Mouse (Mus musculus) forebrain, postnatal 0 days (tissue): Measurements from ENCODE around the gene Gm28845. TPM values are rescaled to one million over a fixed set of nuclear protein-coding genes. Genes with fewer than 3 reads are reported as not detected.
A peak's percentile ranks its signal among the peaks of the same experiment; 100 is the strongest.

Experiments
- ATAC-seq: fragments of 200-750 bp; cut with Nextera tagmentation; 2 replicates; pipeline ENCODE4 v1.8.0; 2017; ENCODE audit warnings: mild to moderate bottlenecking, moderate library complexity
- DNase-seq: peaks from one replicate; pipeline ENCODE4 v3.0.0-alpha.2; 2015
- H3K27ac ChIP-seq: fragments of 300-500 bp; sonication (generic); 2 replicates; pipeline ENCODE4 v1.5.1; 2014; ENCODE audit warnings: low read depth, mild to moderate bottlenecking, antibody characterized with exemption, low read length, moderate library complexity, mixed read lengths
- H3K27me3 ChIP-seq: fragments of 300-500 bp; sonication (generic); 2 replicates; pipeline ENCODE4 v1.6.1; 2014; ENCODE audit warnings: mild to moderate bottlenecking, low read length, mixed read lengths; ENCODE audit not compliant: insufficient read depth
- H3K36me3 ChIP-seq: fragments of 300-500 bp; sonication (generic); 2 replicates; pipeline ENCODE4 v1.6.1; 2014; ENCODE audit warnings: mild to moderate bottlenecking, moderate library complexity; ENCODE audit not compliant: insufficient read depth
- H3K4me1 ChIP-seq: fragments of 300-500 bp; sonication (generic); 2 replicates; pipeline ENCODE4 v1.6.1; 2014; ENCODE audit warnings: antibody characterized with exemption; ENCODE audit not compliant: insufficient read depth
- H3K4me2 ChIP-seq: fragments of 300-500 bp; sonication (generic); 2 replicates; pipeline ENCODE4 v1.6.1; 2014; ENCODE audit warnings: low read depth, mild to moderate bottlenecking, moderate library complexity
- H3K4me3 ChIP-seq: fragments of 300-500 bp; sonication (generic); 2 replicates; pipeline ENCODE4 v1.5.1; 2014; ENCODE audit warnings: low read depth, low read length, mixed read lengths
- H3K9ac ChIP-seq: fragments of 300-500 bp; sonication (generic); 2 replicates; pipeline ENCODE4 v1.6.1; 2014; ENCODE audit warnings: mild to moderate bottlenecking
- H3K9me3 ChIP-seq: fragments of 300-500 bp; sonication (generic); 2 replicates; pipeline ENCODE4 v1.6.1; 2016; ENCODE audit warnings: low read length
- CTCF ChIP-seq: sonication (generic); IDR thresholded peaks from 2 replicates; pipeline ENCODE4 v1.5.1; 2016; ENCODE audit warnings: antibody characterized with exemption, control low read depth, low read depth
- WGBS: fragments of 180-500 bp; shearing (Covaris S2); extraction: QIAGEN DNeasy Blood & Tissue Kit; methylation state at CpG from one replicate; pipeline ENCODE4 v1.1.7; 2014; 5-methylcytosine and 5-hydroxymethylcytosine counted together
- polyA plus RNA-seq: library from polyadenylated mRNA; unstranded; fragments of >200 nt; fragmentation: Nextera tagmentation; extraction: Ambion mirVana; gene quantifications from 2 replicates; pipeline ENCODE4 v1.2.1, GENCODE M21; 2015
- total RNA-seq: library from RNA; depleted of rRNA; stranded (reverse); fragments of >200 nt; gene quantifications from 2 replicates; pipeline ENCODE4 v1.2.3, GENCODE M21; 2014; rRNA removed

Gm28845 gene
- total RNA-seq (0.92 TPM in 1 of 2 replicates, not detected in the other), polyA plus RNA-seq (0.52 TPM in 1 of 2 replicates, not detected in the other)

GRCm38 (mm10) chr1:65119438-65119837, at the start of gene Gm28845:
Gm28845 (minus strand) TSS chr1:65119558.
- H3K9me3 ChIP-seq, result no peaks in the 10 kb centered on the region
- 91% methylated on average over 1 of the region's 1 CpGs for WGBS
- DNase-seq (no peak), ATAC-seq (no peak)
- no peak within 1 kb of the TSS for H3K4me2 ChIP-seq
- H3K36me3 ChIP-seq, result no peaks in the 10 kb centered on the region
- no peaks in the 10 kb centered on the region for H3K4me1 ChIP-seq
- no peak within 1 kb of the TSS for H3K27ac ChIP-seq
- no peaks in the 10 kb centered on the region for H3K27me3 ChIP-seq
- H3K9ac ChIP-seq, result no peak within 1 kb of the TSS
- no peak for TF ChIP-seq CTCF
- H3K4me3 ChIP-seq, result no peak within 1 kb of the TSS

GRCm38 (mm10) chr1:65167496-65167895, 48.1 kb upstream of the Gm28845 start:
- Histone ChIP-seq H3K27me3 (no peaks in the 10 kb centered on the region), H3K36me3 (peaks cover 79% of the 10 kb centered on the region), H3K4me2 (no peak overlapping the region), H3K4me3 (no peak overlapping the region), H3K9me3 (no peaks in the 10 kb centered on the region), H3K4me1 (0 out of 2 replicates have a peak, but pooled peaks cover 4% of the 10 kb centered on the region), H3K9ac (no peak overlapping the region), H3K27ac (no peak overlapping the region)
- TF ChIP-seq CTCF, result no peak
- DNase-seq, result no peak
- no peak for ATAC-seq
- 89% methylated on average over 1 of the region's 1 CpGs for WGBS

- no peak overlapping the region for H3K4me3 ChIP-seq
- peaks cover 83% of the 10 kb centered on the region for H3K36me3 ChIP-seq
- no peaks in the 10 kb centered on the region for H3K4me1 ChIP-seq
- DNase-seq (no peak), ATAC-seq (0 out of 2 replicates have a peak, but pooled peaks have one; percentile 32)
- peak; percentile 37 for TF ChIP-seq CTCF
- no peaks in the 10 kb centered on the region for H3K27me3 ChIP-seq
- WGBS, result 100% methylated on average over 1 of the region's 1 CpGs
- no peak overlapping the region for H3K9ac ChIP-seq
- no peaks in the 10 kb centered on the region for H3K9me3 ChIP-seq
- no peak overlapping the region for H3K27ac ChIP-seq
- H3K4me2 ChIP-seq, result no peak overlapping the region
Observed at GRCm38 (mm10) chr1:65162210-65162609, 42.9 kb upstream of the Gm28845 start.

GRCm38 (mm10) chr1:65156111-65156510, 36.8 kb upstream of the Gm28845 start:
- Histone ChIP-seq H3K27ac (no peak overlapping the region), H3K9ac (no peak overlapping the region), H3K9me3 (no peaks in the 10 kb centered on the region), H3K4me1 (no peaks in the 10 kb centered on the region), H3K4me2 (no peak overlapping the region), H3K36me3 (peaks cover 30% of the 10 kb centered on the region), H3K27me3 (no peaks in the 10 kb centered on the region), H3K4me3 (no peak overlapping the region)
- ATAC-seq (no peak), DNase-seq (no peak)
- 88% methylated on average over 5 of the region's 5 CpGs for WGBS
- TF ChIP-seq CTCF, result no peak

GRCm38 (mm10) chr1:65154814-65155213, 35.5 kb upstream of the Gm28845 start:
- no peak for TF ChIP-seq CTCF
- no peak overlapping the region for H3K9ac ChIP-seq
- H3K4me2 ChIP-seq, result no peak overlapping the region
- no peak for DNase-seq
- H3K27ac ChIP-seq, result no peak overlapping the region
- H3K4me1 ChIP-seq, result no peaks in the 10 kb centered on the region
- peaks cover 18% of the 10 kb centered on the region for H3K36me3 ChIP-seq
- no peaks in the 10 kb centered on the region for H3K9me3 ChIP-seq
- H3K4me3 ChIP-seq, result no peak overlapping the region
- ATAC-seq, result no peak
- no peaks in the 10 kb centered on the region for H3K27me3 ChIP-seq

- DNase-seq (no peak), ATAC-seq (no peak)
- Histone ChIP-seq H3K36me3 (no peaks in the 10 kb centered on the region), H3K4me1 (no peaks in the 10 kb centered on the region), H3K27ac (no peak overlapping the region), H3K4me2 (no peak overlapping the region), H3K9ac (no peak overlapping the region), H3K4me3 (no peak overlapping the region), H3K9me3 (no peaks in the 10 kb centered on the region), H3K27me3 (no peaks in the 10 kb centered on the region)
- WGBS, result 72% methylated on average over 3 of the region's 3 CpGs
- no peak for TF ChIP-seq CTCF
Observed at GRCm38 (mm10) chr1:65147971-65148370, 28.6 kb upstream of the Gm28845 start.

GRCm38 (mm10) chr1:65147326-65147725, 28.0 kb upstream of the Gm28845 start:
- H3K4me3 ChIP-seq, result no peak overlapping the region
- no peaks in the 10 kb centered on the region for H3K4me1 ChIP-seq
- H3K4me2 ChIP-seq, result no peak overlapping the region
- no peaks in the 10 kb centered on the region for H3K36me3 ChIP-seq
- no peak for TF ChIP-seq CTCF
- H3K27ac ChIP-seq, result no peak overlapping the region
- no peaks in the 10 kb centered on the region for H3K27me3 ChIP-seq
- no peak for DNase-seq
- no peaks in the 10 kb centered on the region for H3K9me3 ChIP-seq
- 96% methylated on average over 5 of the region's 5 CpGs for WGBS
- ATAC-seq, result no peak
- no peak overlapping the region for H3K9ac ChIP-seq
